Mouse (Mus musculus): ENCODE results near the gene St8sia4.
"Not testable (repeated sequence)": the region's sequence is repeated elsewhere in the genome, so short reads cannot be mapped to it uniquely, and the experiment has no call there.

The St8sia4 gene

DNA sequence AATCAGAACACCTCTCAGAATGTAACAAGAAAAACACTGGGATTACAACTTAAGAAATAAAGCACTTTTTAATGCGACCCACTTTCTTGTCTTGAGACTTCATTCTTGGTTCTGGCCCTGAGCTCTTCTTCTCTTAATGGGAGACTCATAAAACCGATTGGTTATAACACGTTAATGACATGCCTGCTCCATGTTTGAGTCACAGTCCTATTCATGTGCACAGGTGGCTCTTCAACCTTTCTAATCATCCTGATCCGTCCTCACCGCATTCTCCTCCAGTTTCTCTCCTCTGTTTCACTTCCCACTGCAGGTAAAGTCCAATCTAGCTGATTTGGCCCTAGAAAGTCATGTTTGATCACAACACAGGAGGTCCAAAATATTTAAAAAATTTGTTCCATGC is 58.3 kb downstream of the St8sia4 start:
- POLR2A ChIA-PET = no interaction called here

GRCm38 (mm10) chr1:95605458-95605857 is 61.9 kb downstream of the St8sia4 start:
- POLR2A ChIA-PET = no interaction called here
- CTCF ChIA-PET = no interaction called here

More for the DNA sequence above, 58.3 kb downstream of the St8sia4 start:
- CTCF ChIA-PET = no interaction called here

GRCm38 (mm10) chr1:95598108-95598507 is 69.3 kb downstream of the St8sia4 start:
- ChIA-PET CTCF (no interaction called here), POLR2A (no interaction called here)

GRCm38 (mm10) chr1:95596825-95597224 is 70.5 kb downstream of the St8sia4 start:
- POLR2A ChIA-PET = interaction anchor here in 1 of 4 experiments (0.6 kb wide), 1 partner anchor 68 kb away, joined by 4 read pairs; no protein-coding TSS in a partner anchor
- CTCF ChIA-PET = no interaction called here

GRCm38 (mm10) chr1:95591101-95591500 is 76.3 kb downstream of the St8sia4 start:
- ChIA-PET POLR2A (no interaction called here), CTCF (no interaction called here)

GRCm38 (mm10) chr1:95590108-95590507 is 77.3 kb downstream of the St8sia4 start:
- CTCF ChIA-PET = no interaction called here
- POLR2A ChIA-PET = no interaction called here

GRCm38 (mm10) chr1:95589471-95589870 is 77.9 kb downstream of the St8sia4 start:
- ChIA-PET CTCF (no interaction called here), POLR2A (no interaction called here)

- POLR2A ChIA-PET = no interaction called here
- CTCF ChIA-PET = no interaction called here
Measured at GRCm38 (mm10) chr1:95583310-95583709, 84.1 kb downstream of the St8sia4 start.

- CTCF ChIA-PET = no interaction called here
- POLR2A ChIA-PET = no interaction called here
Measured at GRCm38 (mm10) chr1:95582264-95582663, 85.1 kb downstream of the St8sia4 start.

- POLR2A ChIA-PET = no interaction called here
Measured at GRCm38 (mm10) chr1:95572619-95573540, 94.5 kb downstream of the St8sia4 start.

DNA sequence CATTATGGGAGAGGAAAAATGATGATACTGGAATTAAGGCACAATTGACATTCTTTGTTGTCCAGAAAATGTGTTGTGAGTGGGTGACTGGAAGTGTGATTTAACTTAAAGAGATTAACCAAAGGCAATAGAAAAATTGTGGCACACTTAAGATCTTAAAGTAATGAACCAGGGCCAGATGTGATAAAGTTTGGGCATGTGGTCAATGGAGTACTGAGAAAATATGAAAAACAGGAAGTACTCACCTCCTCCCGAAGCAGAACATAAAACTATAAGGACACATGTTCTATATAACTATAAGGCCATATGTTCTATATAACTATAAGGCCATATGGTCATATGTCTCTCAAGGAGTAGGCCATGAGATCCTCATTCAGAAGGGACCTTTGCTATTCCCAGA is 96.3 kb downstream of the St8sia4 start:
- CTCF ChIA-PET = no interaction called here

More at GRCm38 (mm10) chr1:95572619-95573540, 94.5 kb downstream of the St8sia4 start:
- CTCF ChIA-PET = no interaction called here

GRCm38 (mm10) chr1:95554556-95554955 is 112.8 kb downstream of the St8sia4 start:
- CTCF ChIA-PET = not testable (repeated sequence)

More for the DNA sequence above, 96.3 kb downstream of the St8sia4 start:
- POLR2A ChIA-PET = no interaction called here

GRCm38 (mm10) chr1:95541460-95541859 is 125.9 kb downstream of the St8sia4 start:
- POLR2A ChIA-PET = no interaction called here
- CTCF ChIA-PET = no interaction called here

More at GRCm38 (mm10) chr1:95554556-95554955, 112.8 kb downstream of the St8sia4 start:
- POLR2A ChIA-PET = not testable (repeated sequence)
